Mouse (Mus musculus): ENCODE data around the gene Rbm26. TPM values are rescaled to one million over a fixed set of nuclear protein-coding genes. Genes with fewer than 3 reads are reported as not detected.

The Rbm26 gene
- total and polyA plus RNA-seq, 2 experiments from 2014 or later: 13.2 to 17.4 TPM

GRCm38 (mm10) chr14:105071010-105071509 is 106.1 kb downstream of the Rbm26 start:
- ATAC-seq (ENCODE audit: insufficient read depth, low read depth) (no peak), DNase-seq (ENCODE audit: low spot score) (no peak)
- Histone ChIP-seq H3K36me3 (replicated peaks; ENCODE audit: control insufficient read depth, insufficient read depth, low read length) (no peaks in the 10 kb centered on the region), H3K4me2 (ENCODE audit: low read depth, low read length) (no peak overlapping the region), H3K27me3 (ENCODE audit: control insufficient read depth, insufficient read depth, low read length) (no peaks in the 10 kb centered on the region), H3K9ac (replicated peaks; ENCODE audit: low read depth, low read length) (no peak overlapping the region), H3K4me3 (ENCODE audit: low read depth, low read length) (no peak overlapping the region), H3K4me1 (ENCODE audit: control insufficient read depth, insufficient read depth) (no peaks in the 10 kb centered on the region), H3K27ac (ENCODE audit: low read depth) (no peak overlapping the region), H3K9me3 (replicated peaks; ENCODE audit: control insufficient read depth, low read length) (no peaks in the 10 kb centered on the region)
- TF ChIP-seq EP300 (IDR thresholded peaks at IDR 0.05; ENCODE audit: low read depth): no peak
- no peak for TF ChIP-seq CTCF (IDR thresholded peaks at IDR 0.05; ENCODE audit: low read depth)
- 71% methylated on average over 14 of the region's 14 CpGs for WGBS

DNA sequence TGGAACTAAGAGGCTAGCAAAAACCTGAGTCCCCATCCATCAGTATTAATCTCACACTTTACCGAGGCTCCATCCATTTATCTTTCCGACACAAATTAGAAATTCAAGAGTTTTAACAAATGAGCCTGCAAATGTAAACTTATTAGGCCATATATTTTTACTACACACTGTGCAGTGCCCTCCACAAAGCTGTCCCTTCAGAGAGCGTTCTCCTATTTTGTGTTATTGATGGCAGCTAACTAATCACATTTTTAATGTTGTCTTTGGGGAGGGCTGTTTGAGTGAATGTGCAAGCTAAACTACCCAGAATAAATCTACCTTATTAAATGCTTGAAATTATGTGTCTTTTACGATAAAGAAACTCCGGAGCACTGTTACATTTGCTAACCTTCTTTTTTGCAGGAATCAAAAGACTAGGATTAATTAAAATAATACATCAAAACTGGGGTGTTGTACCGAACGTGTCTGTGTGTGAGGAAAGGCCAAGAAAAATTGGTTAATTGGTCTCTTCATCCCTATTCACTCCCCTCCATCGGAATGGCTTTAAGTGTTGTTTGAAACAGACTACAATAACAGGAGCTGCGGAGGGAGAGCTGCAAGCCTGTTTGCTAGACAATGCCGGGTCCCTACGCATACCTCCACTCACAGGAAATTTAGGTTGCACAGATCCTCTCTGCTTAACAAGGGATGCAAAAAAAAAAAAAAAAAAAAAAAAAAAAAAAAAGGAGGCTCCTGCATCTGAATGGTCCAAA is 106.7 kb downstream of the Rbm26 start:
- no peak for TF ChIP-seq CTCF (IDR thresholded peaks at IDR 0.05; ENCODE audit: low read depth)
- no peak for TF ChIP-seq EP300 (IDR thresholded peaks at IDR 0.05; ENCODE audit: low read depth)
- Histone ChIP-seq H3K9me3 (replicated peaks; ENCODE audit: control insufficient read depth, low read length) (no peaks in the 10 kb centered on the region), H3K4me2 (ENCODE audit: low read depth, low read length) (no peak overlapping the region), H3K27ac (ENCODE audit: low read depth) (no peak overlapping the region), H3K4me1 (ENCODE audit: control insufficient read depth, insufficient read depth) (no peaks in the 10 kb centered on the region), H3K4me3 (ENCODE audit: low read depth, low read length) (no peak overlapping the region), H3K36me3 (replicated peaks; ENCODE audit: control insufficient read depth, insufficient read depth, low read length) (no peaks in the 10 kb centered on the region), H3K27me3 (ENCODE audit: control insufficient read depth, insufficient read depth, low read length) (no peaks in the 10 kb centered on the region), H3K9ac (replicated peaks; ENCODE audit: low read depth, low read length) (no peak overlapping the region)
- ATAC-seq (ENCODE audit: insufficient read depth, low read depth) (no peak), DNase-seq (ENCODE audit: low spot score) (no peak)
- 86% methylated on average over 11 of the region's 11 CpGs for WGBS

- H3K4me2 ChIP-seq (ENCODE audit: low read depth, low read length): no peak overlapping the region
- DNase-seq (ENCODE audit: low spot score) (no peak), ATAC-seq (ENCODE audit: insufficient read depth, low read depth) (no peak)
- H3K9ac ChIP-seq (replicated peaks; ENCODE audit: low read depth, low read length): no peak overlapping the region
- no peaks in the 10 kb centered on the region for H3K4me1 ChIP-seq (ENCODE audit: control insufficient read depth, insufficient read depth)
- H3K27me3 ChIP-seq (ENCODE audit: control insufficient read depth, insufficient read depth, low read length): no peaks in the 10 kb centered on the region
- no peak overlapping the region for H3K27ac ChIP-seq (ENCODE audit: low read depth)
- no peak overlapping the region for H3K4me3 ChIP-seq (ENCODE audit: low read depth, low read length)
- WGBS: 83% methylated on average over 5 of the region's 5 CpGs
- H3K36me3 ChIP-seq (replicated peaks; ENCODE audit: control insufficient read depth, insufficient read depth, low read length): no peaks in the 10 kb centered on the region
- H3K9me3 ChIP-seq (replicated peaks; ENCODE audit: control insufficient read depth, low read length): no peaks in the 10 kb centered on the region
- no peak for TF ChIP-seq CTCF (IDR thresholded peaks at IDR 0.05; ENCODE audit: low read depth)
- no peak for TF ChIP-seq EP300 (IDR thresholded peaks at IDR 0.05; ENCODE audit: low read depth)
Measured at GRCm38 (mm10) chr14:105068060-105068459, 109.1 kb downstream of the Rbm26 start.

DNA sequence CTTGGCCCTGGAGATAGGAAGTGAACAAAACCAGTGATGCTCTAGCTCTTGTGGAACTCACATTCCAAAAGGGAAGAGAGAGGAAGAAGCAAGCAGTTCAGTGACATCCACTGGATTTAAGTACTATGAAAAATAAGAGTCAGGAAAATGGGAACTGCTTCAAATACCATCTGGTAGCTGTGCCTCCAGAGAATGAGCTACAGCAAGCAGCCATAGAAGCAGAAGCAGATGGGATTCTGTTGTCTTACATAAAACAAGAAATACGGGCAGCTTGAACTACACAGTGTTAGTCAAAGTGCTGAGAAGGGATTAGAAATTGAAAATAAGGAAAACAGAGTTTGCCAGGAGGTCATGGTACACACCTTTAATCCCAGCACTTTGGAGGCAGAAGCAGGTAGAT is 112.9 kb downstream of the Rbm26 start:
- Histone ChIP-seq H3K9me3 (replicated peaks; ENCODE audit: control insufficient read depth, low read length) (no peaks in the 10 kb centered on the region), H3K9ac (replicated peaks; ENCODE audit: low read depth, low read length) (no peak overlapping the region), H3K4me1 (ENCODE audit: control insufficient read depth, insufficient read depth) (no peaks in the 10 kb centered on the region), H3K36me3 (replicated peaks; ENCODE audit: control insufficient read depth, insufficient read depth, low read length) (no peaks in the 10 kb centered on the region), H3K27me3 (ENCODE audit: control insufficient read depth, insufficient read depth, low read length) (no peaks in the 10 kb centered on the region), H3K4me3 (ENCODE audit: low read depth, low read length) (no peak overlapping the region), H3K27ac (ENCODE audit: low read depth) (no peak overlapping the region), H3K4me2 (ENCODE audit: low read depth, low read length) (no peak overlapping the region)
- ATAC-seq (ENCODE audit: insufficient read depth, low read depth) (no peak), DNase-seq (ENCODE audit: low spot score) (no peak)
- TF ChIP-seq CTCF (IDR thresholded peaks at IDR 0.05; ENCODE audit: low read depth) (no peak), EP300 (IDR thresholded peaks at IDR 0.05; ENCODE audit: low read depth) (no peak)
- WGBS: 77% methylated on average over 1 of the region's 1 CpGs

- Histone ChIP-seq H3K4me1 (ENCODE audit: control insufficient read depth, insufficient read depth) (no peaks in the 10 kb centered on the region), H3K4me2 (ENCODE audit: low read depth, low read length) (no peak overlapping the region), H3K36me3 (replicated peaks; ENCODE audit: control insufficient read depth, insufficient read depth, low read length) (no peaks in the 10 kb centered on the region), H3K4me3 (ENCODE audit: low read depth, low read length) (no peak overlapping the region), H3K9me3 (replicated peaks; ENCODE audit: control insufficient read depth, low read length) (no peaks in the 10 kb centered on the region), H3K27ac (ENCODE audit: low read depth) (no peak overlapping the region), H3K27me3 (ENCODE audit: control insufficient read depth, insufficient read depth, low read length) (no peaks in the 10 kb centered on the region), H3K9ac (replicated peaks; ENCODE audit: low read depth, low read length) (no peak overlapping the region)
- DNase-seq (ENCODE audit: low spot score) (no peak), ATAC-seq (ENCODE audit: insufficient read depth, low read depth) (no peak)
- WGBS: 74% methylated on average over 2 of the region's 2 CpGs
- TF ChIP-seq EP300 (IDR thresholded peaks at IDR 0.05; ENCODE audit: low read depth): no peak
- no peak for TF ChIP-seq CTCF (IDR thresholded peaks at IDR 0.05; ENCODE audit: low read depth)
Measured at GRCm38 (mm10) chr14:105061230-105061629, 115.9 kb downstream of the Rbm26 start.

DNA sequence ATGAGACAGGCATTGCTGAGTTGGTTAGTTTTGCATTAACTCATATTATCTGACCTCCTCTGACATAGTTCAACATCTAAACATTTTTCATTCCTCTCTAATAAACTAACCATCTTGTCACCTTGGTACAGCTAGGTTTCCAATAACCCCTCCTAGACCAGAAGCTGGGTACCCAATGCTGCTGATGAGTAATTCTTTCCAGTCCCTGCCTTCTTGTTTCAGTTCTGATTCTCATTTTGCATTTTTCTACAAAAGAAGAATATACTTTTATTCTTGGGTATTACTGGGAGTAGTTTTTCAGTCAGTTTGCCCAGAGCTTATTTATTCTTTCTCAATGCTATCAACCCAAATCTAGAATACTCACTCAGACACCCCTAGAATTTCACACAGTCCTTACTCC is 119.2 kb downstream of the Rbm26 start:
- no peak overlapping the region for H3K9ac ChIP-seq (replicated peaks; ENCODE audit: low read depth, low read length)
- H3K4me1 ChIP-seq (ENCODE audit: control insufficient read depth, insufficient read depth): no peaks in the 10 kb centered on the region
- no peak for TF ChIP-seq EP300 (IDR thresholded peaks at IDR 0.05; ENCODE audit: low read depth)
- no peak for TF ChIP-seq CTCF (IDR thresholded peaks at IDR 0.05; ENCODE audit: low read depth)
- no peaks in the 10 kb centered on the region for H3K36me3 ChIP-seq (replicated peaks; ENCODE audit: control insufficient read depth, insufficient read depth, low read length)
- DNase-seq (ENCODE audit: low spot score): no peak
- H3K4me2 ChIP-seq (ENCODE audit: low read depth, low read length): no peak overlapping the region
- no peak overlapping the region for H3K4me3 ChIP-seq (ENCODE audit: low read depth, low read length)
- no peaks in the 10 kb centered on the region for H3K27me3 ChIP-seq (ENCODE audit: control insufficient read depth, insufficient read depth, low read length)
- H3K27ac ChIP-seq (ENCODE audit: low read depth): no peak overlapping the region
- H3K9me3 ChIP-seq (replicated peaks; ENCODE audit: control insufficient read depth, low read length): no peaks in the 10 kb centered on the region
- no peak for ATAC-seq (ENCODE audit: insufficient read depth, low read depth)

Other genes starting within 250 kb of the Rbm26 start
- 66.0 and 67.7 TPM in 2 replicates for gene Ndfip2, start 81.2 kb upstream of the Rbm26 start, total RNA-seq (2014; rRNA removed; ENCODE audit: low replicate concordance)
- gene Ndfip2, start 81.2 kb upstream of the Rbm26 start, polyA plus RNA-seq (2015; fragmentation: Nextera tagmentation; extraction: Ambion mirVana): 39.2 and 39.8 TPM in 2 replicates

All from heart, postnatal 0 days (tissue).